Mouse (Mus musculus): ENCODE measurements around the gene Aatf.

The Aatf gene

GRCm38 (mm10) chr11:84410383-84410782 lies 102.9 kb downstream of the Aatf start:
- in situ Hi-C loops (cut with MboI; ENCODE audit: low pct_unique_long_range_greater_than_20kb in 1 of 2, low sequenced_read_pairs in 2 of 2, unreplicated experiment in 1 of 2) = no loop called here

GRCm38 (mm10) chr11:84406733-84407132 lies 106.6 kb downstream of the Aatf start:
- in situ Hi-C loops (cut with MboI; ENCODE audit: low pct_unique_long_range_greater_than_20kb in 1 of 2, low sequenced_read_pairs in 2 of 2, unreplicated experiment in 1 of 2) = no loop called here

- in situ Hi-C loops (cut with MboI; ENCODE audit: low pct_unique_long_range_greater_than_20kb in 1 of 2, low sequenced_read_pairs in 2 of 2, unreplicated experiment in 1 of 2) = loop anchor here in 1 of 2 experiments (10.0 kb wide), 1 partner anchor 130 kb away; no protein-coding TSS in a partner anchor
Observed at GRCm38 (mm10) chr11:84395010-84395409, 118.3 kb downstream of the Aatf start.

GRCm38 (mm10) chr11:84393571-84393970 lies 119.8 kb downstream of the Aatf start:
- in situ Hi-C loops (cut with MboI; ENCODE audit: low pct_unique_long_range_greater_than_20kb in 1 of 2, low sequenced_read_pairs in 2 of 2, unreplicated experiment in 1 of 2) = loop anchor here in 1 of 2 experiments (10.0 kb wide), 1 partner anchor 129 kb away; no protein-coding TSS in a partner anchor

GRCm38 (mm10) chr11:84392066-84392465 lies 121.3 kb downstream of the Aatf start:
- in situ Hi-C loops (cut with MboI; ENCODE audit: low pct_unique_long_range_greater_than_20kb in 1 of 2, low sequenced_read_pairs in 2 of 2, unreplicated experiment in 1 of 2) = loop anchor here in 1 of 2 experiments (10.0 kb wide), 1 partner anchor 127 kb away; no protein-coding TSS in a partner anchor

- in situ Hi-C loops (cut with MboI; ENCODE audit: low pct_unique_long_range_greater_than_20kb in 1 of 2, low sequenced_read_pairs in 2 of 2, unreplicated experiment in 1 of 2) = loop anchor here in 1 of 2 experiments (10.0 kb wide), 1 partner anchor 126 kb away; no protein-coding TSS in a partner anchor
Observed at GRCm38 (mm10) chr11:84391126-84391525, 122.2 kb downstream of the Aatf start.

- in situ Hi-C loops (cut with MboI; ENCODE audit: low pct_unique_long_range_greater_than_20kb in 1 of 2, low sequenced_read_pairs in 2 of 2, unreplicated experiment in 1 of 2) = no loop called here
Observed at GRCm38 (mm10) chr11:84389332-84389731, 124.0 kb downstream of the Aatf start.

GRCm38 (mm10) chr11:84383891-84384290 lies 129.4 kb downstream of the Aatf start:
- in situ Hi-C loops (cut with MboI; ENCODE audit: low pct_unique_long_range_greater_than_20kb in 1 of 2, low sequenced_read_pairs in 2 of 2, unreplicated experiment in 1 of 2) = no loop called here

GRCm38 (mm10) chr11:84382450-84382849 lies 130.9 kb downstream of the Aatf start:
- in situ Hi-C loops (cut with MboI; ENCODE audit: low pct_unique_long_range_greater_than_20kb in 1 of 2, low sequenced_read_pairs in 2 of 2, unreplicated experiment in 1 of 2) = no loop called here

GRCm38 (mm10) chr11:84376510-84377365 lies 136.6 kb downstream of the Aatf start:
- in situ Hi-C loops (cut with MboI; ENCODE audit: low pct_unique_long_range_greater_than_20kb in 1 of 2, low sequenced_read_pairs in 2 of 2, unreplicated experiment in 1 of 2) = no loop called here

GRCm38 (mm10) chr11:84375951-84376496 lies 137.3 kb downstream of the Aatf start:
- in situ Hi-C loops (cut with MboI; ENCODE audit: low pct_unique_long_range_greater_than_20kb in 1 of 2, low sequenced_read_pairs in 2 of 2, unreplicated experiment in 1 of 2) = no loop called here

GRCm38 (mm10) chr11:84373122-84373521 lies 140.2 kb downstream of the Aatf start:
- in situ Hi-C loops (cut with MboI; ENCODE audit: low pct_unique_long_range_greater_than_20kb in 1 of 2, low sequenced_read_pairs in 2 of 2, unreplicated experiment in 1 of 2) = no loop called here

Measured in mouse embryonic stem cell (cell line).